Mouse (Mus musculus) thymus, adult 2 months (tissue): ENCODE results near the gene Arhgap42.

ENCODE experiments used
- CTCF ChIP-seq: fragments of 200-500 bp; IDR thresholded peaks from 2 replicates; pipeline ENCODE4 v1.5.1; 2012; ENCODE audit warnings: mild to moderate bottlenecking, control low read depth, low read length, moderate library complexity, borderline replicate concordance; ENCODE audit not compliant: control insufficient read depth, poor library complexity, insufficient read depth; ENCODE audit errors: extremely low read depth
- POLR2A ChIP-seq: fragments of 200-500 bp; IDR thresholded peaks from 2 replicates; pipeline ENCODE4 v1.6.1; 2012; ENCODE audit warnings: mild to moderate bottlenecking, low read length, control low read depth, moderate library complexity; ENCODE audit not compliant: control insufficient read depth, poor library complexity, insufficient read depth; ENCODE audit errors: extremely low read depth

GRCm38 (mm10) chr9:9200827-9201388 lies 38.0 kb downstream of the Arhgap42 start:
- TF ChIP-seq POLR2A (no peak), CTCF (no peak)
